Mouse (Mus musculus): ENCODE measurements at regions not wholly inside any gene's neighbourhood (a gene's known extent, or its start where the extent isn't known, plus 50 kb on each side); places are given as distances from the start of the nearest gene placed in this dataset.

DNA sequence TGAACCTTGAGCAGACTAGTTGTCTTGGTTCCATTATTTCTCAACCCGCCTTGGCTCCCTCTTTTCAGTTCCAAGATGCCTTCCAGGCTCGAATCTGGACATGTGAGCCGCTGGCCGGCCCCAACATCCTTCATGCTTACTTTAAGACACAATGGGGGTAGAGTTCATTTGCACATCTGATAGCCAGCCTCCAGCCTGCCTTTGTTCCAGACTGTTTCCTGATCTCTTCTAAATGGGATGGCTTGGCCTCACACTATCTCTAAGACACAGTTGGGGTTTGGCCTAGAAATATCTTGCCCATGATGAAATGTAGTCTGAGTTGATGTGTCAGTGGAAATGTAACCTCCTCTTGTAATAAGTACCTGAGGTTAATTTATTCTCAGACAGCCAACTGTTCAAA lies 164.7 kb downstream of the Pah start:
- TF ChIP-seq CTCF (IDR thresholded peaks at IDR 0.05; ENCODE audit: low read depth) (no peak), EP300 (optimal IDR thresholded peaks at IDR 0.05) (no peak)

Measured in stomach, postnatal 0 days (tissue).